Mouse (Mus musculus) hindbrain, postnatal 0 days (tissue): Measurements from ENCODE around the gene 4930519P11Rik. TPM values are rescaled to one million over a fixed set of nuclear protein-coding genes. Genes with fewer than 3 reads are reported as not detected.

Experiments used
- ATAC-seq: fragments of 200-750 bp; cut with Nextera tagmentation; 2 replicates; pipeline ENCODE4 v1.8.0; 2017; ENCODE audit warnings: mild to moderate bottlenecking, moderate TSS enrichment, moderate library complexity
- DNase-seq: peaks from one replicate; pipeline ENCODE4 v3.0.0-alpha.2; 2015; ENCODE audit warnings: low spot score
- H3K27ac ChIP-seq: fragments of 300-500 bp; sonication (generic); 2 replicates; pipeline ENCODE4 v1.5.1; 2014; ENCODE audit warnings: mild to moderate bottlenecking
- H3K27me3 ChIP-seq: fragments of 300-500 bp; sonication (generic); 2 replicates; pipeline ENCODE4 v1.6.1; 2014; ENCODE audit warnings: low read length, mixed read lengths; ENCODE audit not compliant: insufficient read depth
- H3K36me3 ChIP-seq: fragments of 300-500 bp; sonication (generic); 2 replicates; pipeline ENCODE4 v1.6.1; 2014; ENCODE audit warnings: low read length, mixed read lengths; ENCODE audit not compliant: insufficient read depth
- H3K4me1 ChIP-seq: fragments of 300-500 bp; sonication (generic); 2 replicates; pipeline ENCODE4 v1.6.1; 2014; ENCODE audit warnings: antibody characterized with exemption, low read length, mixed read lengths; ENCODE audit not compliant: insufficient read depth
- H3K4me2 ChIP-seq: fragments of 300-500 bp; sonication (generic); 2 replicates; pipeline ENCODE4 v1.6.1; 2014; ENCODE audit warnings: low read depth, mild to moderate bottlenecking, low read length, moderate library complexity, mixed read lengths
- H3K4me3 ChIP-seq: fragments of 300-500 bp; sonication (generic); 2 replicates; pipeline ENCODE4 v1.5.1; 2014; ENCODE audit warnings: low read length
- H3K9ac ChIP-seq: fragments of 300-500 bp; sonication (generic); replicated peaks from 2 replicates; pipeline ENCODE4 v1.6.1; 2014; ENCODE audit warnings: mild to moderate bottlenecking, low read length, moderate library complexity, mixed read lengths
- H3K9me3 ChIP-seq: fragments of 300-500 bp; sonication (generic); 2 replicates; pipeline ENCODE4 v1.6.1; 2016; ENCODE audit warnings: low read length, mixed read lengths
- CTCF ChIP-seq: IDR thresholded peaks from 2 replicates; pipeline ENCODE4 v1.5.1; 2016; ENCODE audit warnings: antibody characterized with exemption, control low read depth, low read depth
- WGBS: fragments of 180-500 bp; shearing (Covaris S2); extraction: QIAGEN DNeasy Blood & Tissue Kit; methylation state at CpG from one replicate; pipeline ENCODE4 v1.1.7; 2014; 5-methylcytosine and 5-hydroxymethylcytosine counted together
- polyA plus RNA-seq: library from polyadenylated mRNA; unstranded; fragments of >200 nt; fragmentation: Nextera tagmentation; extraction: Ambion mirVana; gene quantifications from 2 replicates; pipeline ENCODE4 v1.2.1, GENCODE M21; 2015
- total RNA-seq: library from RNA; depleted of rRNA; stranded (reverse); fragments of >200 nt; gene quantifications from 2 replicates; pipeline ENCODE4 v1.2.3, GENCODE M21; 2014

4930519P11Rik gene
- total and polyA plus RNA-seq, 2 experiments from 2014 or later, result 0.54 TPM; not detected in 1

DNA sequence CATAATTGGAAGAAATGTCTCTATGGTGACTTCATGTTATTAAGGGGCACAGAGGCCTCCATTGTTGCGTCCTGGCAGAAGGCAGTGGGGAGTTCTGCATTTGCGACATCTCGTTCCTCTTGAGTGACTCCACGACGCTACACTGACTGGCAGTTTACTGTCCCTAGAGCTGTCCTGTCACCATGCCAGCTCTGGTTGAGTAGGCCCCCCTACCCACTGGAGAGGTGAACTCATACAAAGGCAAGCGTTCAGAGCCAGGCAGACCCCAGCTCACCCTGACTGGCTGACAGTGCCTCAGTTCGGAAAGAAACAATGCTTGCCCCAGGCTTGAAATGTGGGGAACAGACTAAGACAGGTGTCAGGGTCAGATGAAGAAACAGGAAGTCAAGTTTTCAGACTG lies 39.0 kb downstream of the 4930519P11Rik start:
- no peak overlapping the region for H3K27ac ChIP-seq
- peak; percentile 59 for DNase-seq
- H3K27me3 ChIP-seq, result no peaks in the 10 kb centered on the region
- no peak overlapping the region for H3K9ac ChIP-seq
- H3K4me1 ChIP-seq, result peaks cover 3% of the 10 kb centered on the region; the same call in 1 of the 2 replicates
- H3K4me2 ChIP-seq, result no peak overlapping the region
- H3K9me3 ChIP-seq, result no peaks in the 10 kb centered on the region
- TF ChIP-seq CTCF, result no peak
- ATAC-seq, result no peak
- no peak overlapping the region for H3K4me3 ChIP-seq
- 23% methylated on average over 7 of the region's 7 CpGs for WGBS
- H3K36me3 ChIP-seq, result no peaks in the 10 kb centered on the region

DNA sequence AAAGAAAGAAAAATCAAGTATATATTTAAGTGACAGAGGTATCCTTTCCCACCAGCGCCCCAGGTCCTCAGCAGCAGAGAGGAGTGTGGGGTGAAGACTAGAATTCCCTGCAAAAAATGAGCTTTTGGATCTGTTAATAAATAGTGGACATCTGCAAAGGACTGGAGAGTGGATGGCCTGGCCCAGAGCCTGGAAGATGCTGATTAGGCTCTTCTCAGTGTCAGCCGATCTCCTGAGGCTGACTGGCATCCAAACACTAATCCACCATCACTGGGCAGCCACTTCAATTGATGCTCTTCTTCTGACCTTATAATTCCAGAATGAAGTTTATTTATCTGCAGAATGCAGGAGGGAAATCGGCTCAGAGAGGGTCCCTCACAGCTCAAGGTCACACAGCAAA lies 40.2 kb downstream of the 4930519P11Rik start:
- no peaks in the 10 kb centered on the region for H3K9me3 ChIP-seq
- ATAC-seq (no peak), DNase-seq (no peak)
- H3K27ac ChIP-seq, result no peak overlapping the region
- no peak for TF ChIP-seq CTCF
- H3K9ac ChIP-seq, result no peak overlapping the region
- H3K4me1 ChIP-seq, result peaks cover 3% of the 10 kb centered on the region
- H3K4me3 ChIP-seq, result no peak overlapping the region
- H3K27me3 ChIP-seq, result no peaks in the 10 kb centered on the region
- H3K36me3 ChIP-seq, result no peaks in the 10 kb centered on the region
- 71% methylated on average over 3 of the region's 3 CpGs for WGBS
- no peak overlapping the region for H3K4me2 ChIP-seq

DNA sequence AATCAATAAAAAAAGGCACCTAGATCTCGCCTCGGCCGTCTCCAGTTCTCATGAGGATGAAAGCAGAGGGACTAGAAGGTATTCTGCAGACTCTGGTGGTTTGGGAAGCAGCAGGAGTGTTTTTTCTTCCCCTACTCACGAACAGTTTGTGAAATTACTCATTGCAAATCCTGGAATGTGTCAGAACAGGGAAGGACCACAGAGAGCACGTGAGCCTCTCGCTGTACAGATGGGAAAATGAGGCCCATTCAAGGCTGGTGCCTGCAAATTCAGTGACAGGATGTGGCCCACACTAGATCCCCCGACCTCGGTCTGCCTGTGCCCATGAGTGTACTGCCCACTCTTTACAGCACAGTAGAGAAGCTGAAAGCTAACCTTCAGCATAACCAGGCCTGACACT lies 41.3 kb downstream of the 4930519P11Rik start:
- Histone ChIP-seq H3K27ac (no peak overlapping the region), H3K4me1 (no peaks in the 10 kb centered on the region; the same call in 1 of the 2 replicates), H3K9me3 (no peaks in the 10 kb centered on the region), H3K4me2 (no peak overlapping the region), H3K9ac (no peak overlapping the region), H3K27me3 (no peaks in the 10 kb centered on the region), H3K36me3 (no peaks in the 10 kb centered on the region), H3K4me3 (no peak overlapping the region)
- WGBS, result 68% methylated on average over 8 of the region's 8 CpGs
- no peak for TF ChIP-seq CTCF
- ATAC-seq, result no peak
- no peak for DNase-seq

DNA sequence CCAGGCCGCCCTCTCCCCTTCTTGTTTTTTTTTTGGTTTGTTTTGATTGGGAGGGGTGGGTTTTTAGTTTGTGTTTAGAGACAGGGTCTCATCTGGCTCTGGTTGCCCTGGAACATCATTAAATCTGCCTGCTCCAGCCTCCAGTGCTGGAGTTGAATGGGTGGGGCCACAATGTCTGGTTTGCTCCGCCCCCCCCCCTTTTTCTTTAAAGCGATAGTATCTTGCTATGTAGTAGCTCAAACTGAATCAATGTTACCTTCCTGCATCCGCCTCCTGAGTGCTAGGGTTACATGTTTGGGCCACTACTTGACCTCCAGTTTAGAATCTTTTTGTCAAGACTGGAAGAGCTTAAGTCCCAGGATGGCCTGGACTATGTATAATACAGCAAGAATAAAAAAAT lies 42.0 kb downstream of the 4930519P11Rik start:
- TF ChIP-seq CTCF, result no peak
- ATAC-seq (no peak), DNase-seq (no peak)
- Histone ChIP-seq H3K27me3 (no peaks in the 10 kb centered on the region), H3K4me2 (no peak overlapping the region), H3K4me1 (no peaks in the 10 kb centered on the region; the same call in 1 of the 2 replicates), H3K9me3 (no peaks in the 10 kb centered on the region), H3K4me3 (no peak overlapping the region), H3K27ac (no peak overlapping the region), H3K36me3 (no peaks in the 10 kb centered on the region), H3K9ac (no peak overlapping the region)
- WGBS, result 79% methylated on average over 4 of the region's 4 CpGs

DNA sequence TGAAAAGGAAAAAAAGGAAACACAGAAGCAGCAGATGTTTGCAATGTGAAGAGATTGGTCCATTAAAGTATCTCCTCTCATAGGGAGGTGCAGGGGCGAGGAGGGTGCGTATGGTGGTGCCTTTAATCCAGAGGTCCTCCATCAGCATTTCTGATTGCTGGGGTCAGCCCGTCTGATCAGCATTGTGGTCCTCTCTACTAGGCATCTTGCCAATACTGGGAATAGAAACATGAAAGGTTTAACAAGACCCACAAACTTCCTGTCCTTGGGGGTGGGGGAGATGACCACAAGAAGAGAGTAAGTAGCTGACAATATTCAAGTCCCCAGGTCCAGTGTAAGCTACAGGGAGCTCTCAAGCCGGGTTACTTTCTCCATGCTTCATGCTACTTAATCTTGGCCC lies 42.6 kb downstream of the 4930519P11Rik start:
- DNase-seq (no peak), ATAC-seq (no peak)
- TF ChIP-seq CTCF, result no peak
- Histone ChIP-seq H3K4me1 (no peaks in the 10 kb centered on the region; the same call in 1 of the 2 replicates), H3K9ac (no peak overlapping the region), H3K27ac (no peak overlapping the region), H3K9me3 (no peaks in the 10 kb centered on the region), H3K4me2 (peak overlapping the region; percentile 92; the same call in 1 of the 2 replicates), H3K4me3 (no peak overlapping the region), H3K27me3 (no peaks in the 10 kb centered on the region), H3K36me3 (no peaks in the 10 kb centered on the region)
- WGBS, result 53% methylated on average over 4 of the region's 4 CpGs

DNA sequence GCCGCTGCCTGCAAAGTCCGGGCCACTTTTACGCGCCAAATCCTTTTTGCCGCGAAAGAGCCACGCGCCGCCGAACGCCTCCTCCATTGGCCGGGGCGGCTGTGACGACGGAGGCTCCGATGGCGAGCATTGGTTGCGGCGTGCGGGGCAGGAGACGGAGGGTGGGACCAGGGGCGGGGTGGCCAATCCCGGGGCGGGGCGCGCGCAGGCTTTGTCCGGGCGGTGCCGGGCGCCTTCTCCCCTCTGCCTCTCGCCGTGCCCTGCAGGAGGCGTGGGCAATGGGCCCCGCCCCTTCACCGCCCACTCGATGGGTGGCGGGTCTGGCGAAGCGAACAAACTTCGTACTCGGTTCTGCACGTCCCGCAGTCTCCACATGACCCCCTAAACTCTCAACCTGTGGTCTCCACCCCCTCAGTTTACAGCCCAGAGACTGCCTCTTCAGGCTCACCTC lies 43.4 kb downstream of the 4930519P11Rik start, which contains the start of gene E2f1:
TSS of gene E2f1 (minus strand) at position 57 of the 451 bp plus-strand sequence.
- Histone ChIP-seq H3K4me2 (peak within 1 kb of the TSS; percentile 92), H3K9me3 (no peaks in the 10 kb centered on the region), H3K4me3 (peak within 1 kb of the TSS; percentile 74), H3K4me1 (no peaks in the 10 kb centered on the region; the same call in 1 of the 2 replicates), H3K9ac (peak within 1 kb of the TSS; percentile 59), H3K27ac (peak within 1 kb of the TSS; percentile 74), H3K27me3 (no peaks in the 10 kb centered on the region), H3K36me3 (no peaks in the 10 kb centered on the region)
- WGBS, result under 1% methylated on average over 29 of the region's 44 CpGs
- ATAC-seq (peak; percentile 98), DNase-seq (peak; percentile 97)
- peak; percentile 34 for TF ChIP-seq CTCF

DNA sequence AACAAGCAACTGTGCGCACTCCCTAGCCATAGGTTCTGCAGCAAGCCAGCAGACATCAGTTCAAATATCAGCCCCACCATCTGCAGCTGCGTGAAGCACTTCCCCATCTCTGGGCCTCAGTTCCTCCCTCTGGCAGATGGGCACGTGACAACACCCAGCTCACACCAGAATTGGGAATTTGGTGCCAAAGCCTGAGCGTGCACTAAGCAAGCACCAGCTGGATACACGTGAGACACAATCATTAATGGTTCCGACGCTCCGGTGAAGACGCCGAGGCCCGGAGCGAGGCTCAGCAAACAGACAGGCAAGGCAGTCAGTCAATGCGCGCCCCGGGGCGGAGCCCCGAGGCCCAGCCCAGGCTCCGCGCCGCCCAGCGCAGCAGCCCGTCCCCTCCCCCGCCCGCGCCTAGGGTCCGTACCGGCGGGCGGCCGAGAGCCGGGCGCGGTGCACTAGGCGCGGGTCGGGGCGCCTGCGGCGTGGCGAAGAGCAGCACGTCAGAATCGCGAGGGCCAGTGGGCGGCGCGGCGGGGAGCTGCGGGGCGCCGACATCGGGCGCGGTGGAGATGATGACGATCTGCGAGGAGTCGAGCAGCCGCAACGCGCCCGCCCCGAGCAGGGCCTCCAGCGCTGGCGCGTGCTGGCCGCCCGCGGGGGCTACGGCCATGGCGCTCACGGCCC lies 44.0 kb downstream of the 4930519P11Rik start:
- WGBS, result under 1% methylated on average over 55 of the region's 70 CpGs

More for the DNA sequence above, 44.0 kb downstream of the 4930519P11Rik start:
- Histone ChIP-seq H3K9me3 (no peaks in the 10 kb centered on the region), H3K9ac (peak overlapping the region; percentile 59), H3K36me3 (no peaks in the 10 kb centered on the region), H3K4me1 (no peaks in the 10 kb centered on the region; the same call in 1 of the 2 replicates), H3K4me3 (peak overlapping the region; percentile 74), H3K27ac (peak overlapping the region; percentile 74), H3K4me2 (peak overlapping the region; percentile 92), H3K27me3 (no peaks in the 10 kb centered on the region)
- TF ChIP-seq CTCF, result no peak
- DNase-seq, result peak; percentile 60
- peak; percentile 42 for ATAC-seq
